In the genomic region with DNA sequence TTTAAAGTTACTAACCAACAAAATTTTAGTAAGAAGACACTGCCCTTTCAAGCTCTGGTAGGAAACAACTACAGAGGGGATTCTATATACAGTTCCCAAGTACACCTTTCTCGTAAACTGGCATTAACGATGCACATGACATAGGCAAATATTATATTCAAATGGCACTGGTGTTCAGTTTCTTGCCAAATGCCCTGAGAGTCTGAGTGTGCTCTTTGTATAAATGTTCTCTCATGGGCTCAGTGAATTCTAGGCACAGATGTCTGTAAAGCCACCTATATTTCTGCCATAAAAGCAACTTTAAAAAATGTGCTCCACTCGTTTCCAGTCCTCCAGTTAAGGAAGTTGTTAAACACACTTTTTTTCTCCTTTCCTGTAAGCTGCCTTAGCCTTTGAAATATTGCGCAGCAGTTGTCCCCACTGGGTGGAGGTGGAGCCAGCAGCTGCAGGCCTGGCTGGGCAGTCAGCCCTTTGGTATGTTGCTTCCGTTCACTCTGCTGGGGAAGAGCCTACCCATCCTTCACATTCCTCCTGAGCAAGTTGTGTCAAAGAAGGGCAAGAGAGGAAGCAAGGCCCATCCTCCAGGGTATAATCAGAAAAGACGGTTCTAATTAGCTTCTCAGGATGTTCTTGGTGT, we compare ENCODE assay signal across 8 mouse cellular contexts.
DNase-seq lines count a peak whose midpoint lies in the region; ATAC-seq and TF ChIP-seq lines count a peak whose summit lies in the region.

No protein-coding gene starts in this region.

- no peaks in the 10 kb centered on the region for H3K27me3 ChIP-seq in embryonic facial prominence, embryonic 11.5 days (ENCODE audit: control insufficient read depth, insufficient read depth, low read length)
- no peaks in the 10 kb centered on the region for H3K27me3 ChIP-seq in intestine, embryonic 14.5 days (replicated peaks; ENCODE audit: control insufficient read depth, insufficient read depth, low read length)
- no peaks in the 10 kb centered on the region for H3K27me3 ChIP-seq in lung, embryonic 14.5 days (ENCODE audit: insufficient read depth, low read length)
- no peaks in the 10 kb centered on the region for H3K27me3 ChIP-seq in forebrain, embryonic 14.5 days (replicated peaks; ENCODE audit: control insufficient read depth, insufficient read depth, low read length)

- H3K4me2 ChIP-seq in embryonic facial prominence, embryonic 11.5 days (ENCODE audit: low read depth, low read length): no peak overlapping the region
- no peak overlapping the region for H3K4me2 ChIP-seq in intestine, embryonic 14.5 days (ENCODE audit: low read length)
- H3K4me2 ChIP-seq in lung, embryonic 14.5 days: no peak overlapping the region
- no peak overlapping the region for H3K4me2 ChIP-seq in forebrain, embryonic 14.5 days (ENCODE audit: low read length)

- no peaks in the 10 kb centered on the region for H3K4me1 ChIP-seq in embryonic facial prominence, embryonic 11.5 days (ENCODE audit: control insufficient read depth, insufficient read depth, low read length)
- peaks cover 13% of the 10 kb centered on the region for H3K4me1 ChIP-seq in intestine, embryonic 14.5 days (replicated peaks; ENCODE audit: control insufficient read depth, insufficient read depth, low read length)
- H3K4me1 ChIP-seq in lung, embryonic 14.5 days (ENCODE audit: insufficient read depth): peaks cover 15% of the 10 kb centered on the region
- no peaks in the 10 kb centered on the region for H3K4me1 ChIP-seq in forebrain, embryonic 14.5 days (ENCODE audit: control insufficient read depth, insufficient read depth, low read length)

- no peaks in the 10 kb centered on the region for H3K36me3 ChIP-seq in embryonic facial prominence, embryonic 11.5 days (replicated peaks; ENCODE audit: control insufficient read depth, insufficient read depth, low read depth, low read length)
- no peaks in the 10 kb centered on the region for H3K36me3 ChIP-seq in intestine, embryonic 14.5 days (ENCODE audit: control insufficient read depth, insufficient read depth, low read length)
- H3K36me3 ChIP-seq in lung, embryonic 14.5 days (ENCODE audit: insufficient read depth): no peaks in the 10 kb centered on the region
- H3K36me3 ChIP-seq in forebrain, embryonic 14.5 days (ENCODE audit: control insufficient read depth, insufficient read depth, low read length): no peaks in the 10 kb centered on the region

- DNase-seq in embryo, embryonic 10 days (ENCODE audit: low spot score): peak; percentile 53
- DNase-seq in embryo, embryonic 9.5 days (ENCODE audit: extremely low spot score): no peak
- peak; percentile 48 for DNase-seq in embryonic facial prominence, embryonic 11.5 days (ENCODE audit: low spot score)
- peak; percentile 54 for DNase-seq in intestine, embryonic 14.5 days (ENCODE audit: low spot score)
- DNase-seq in lung, embryonic 14.5 days: peak; percentile 75
- DNase-seq in spleen, adult 12 weeks (ENCODE audit: low spot score): no peak
- no peak for DNase-seq in forebrain, embryonic 14.5 days (ENCODE audit: low spot score)
- no peak for DNase-seq in layer of hippocampus, postnatal 36 days

- no peak overlapping the region for H3K4me3 ChIP-seq in embryonic facial prominence, embryonic 11.5 days (ENCODE audit: low read depth, low read length)
- no peak overlapping the region for H3K4me3 ChIP-seq in intestine, embryonic 14.5 days (ENCODE audit: low read depth, low read length)
- no peak overlapping the region for H3K4me3 ChIP-seq in lung, embryonic 14.5 days (ENCODE audit: low read depth, low read length)
- no peak overlapping the region for H3K4me3 ChIP-seq in forebrain, embryonic 14.5 days (ENCODE audit: low read depth, low read length)

- no peak overlapping the region for H3K27ac ChIP-seq in embryonic facial prominence, embryonic 11.5 days (replicated peaks; ENCODE audit: low read depth, low read length)
- no peak overlapping the region for H3K27ac ChIP-seq in intestine, embryonic 14.5 days (ENCODE audit: low read depth)
- H3K27ac ChIP-seq in lung, embryonic 14.5 days (ENCODE audit: low read depth): peak overlapping the region; percentile 8; the same call in 1 of the 2 replicates
- H3K27ac ChIP-seq in forebrain, embryonic 14.5 days (ENCODE audit: low read depth, low read length): no peak overlapping the region

- whole genome bisulfite sequencing in embryonic facial prominence, embryonic 11.5 days: 32% methylated on average over 6 of the region's 6 CpGs
- 28% methylated on average over 6 of the region's 6 CpGs for WGBS in intestine, embryonic 14.5 days
- 33% methylated on average over 6 of the region's 6 CpGs for WGBS in lung, embryonic 14.5 days
- 66% methylated on average over 6 of the region's 6 CpGs for WGBS in forebrain, embryonic 14.5 days

- H3K9ac ChIP-seq in embryonic facial prominence, embryonic 11.5 days (replicated peaks; ENCODE audit: low read length): no peak overlapping the region
- no peak overlapping the region for H3K9ac ChIP-seq in intestine, embryonic 14.5 days (ENCODE audit: low read length)
- no peak overlapping the region for H3K9ac ChIP-seq in lung, embryonic 14.5 days
- H3K9ac ChIP-seq in forebrain, embryonic 14.5 days (ENCODE audit: low read length): no peak overlapping the region

- no peaks in the 10 kb centered on the region for H3K9me3 ChIP-seq in embryonic facial prominence, embryonic 11.5 days (replicated peaks; ENCODE audit: control insufficient read depth, low read length)
- H3K9me3 ChIP-seq in intestine, embryonic 14.5 days (ENCODE audit: control insufficient read depth, low read length): no peaks in the 10 kb centered on the region
- no peaks in the 10 kb centered on the region for H3K9me3 ChIP-seq in lung, embryonic 14.5 days (ENCODE audit: low read depth, low read length)
- no peaks in the 10 kb centered on the region for H3K9me3 ChIP-seq in forebrain, embryonic 14.5 days (replicated peaks; ENCODE audit: control insufficient read depth, low read length)

- TF ChIP-seq CTCF in lung, embryonic 14.5 days (IDR thresholded peaks at IDR 0.05; ENCODE audit: low read depth): no peak

- ATAC-seq in embryonic facial prominence, embryonic 11.5 days (replicated peaks; ENCODE audit: insufficient number of reproducible peaks, low FRiP score, low TSS enrichment, low read depth): no peak
- no peak for ATAC-seq in intestine, embryonic 14.5 days (replicated peaks; ENCODE audit: low FRiP score, low TSS enrichment, low read depth)
- ATAC-seq in lung, embryonic 14.5 days (ENCODE audit: insufficient read depth): peak; percentile 47; the same call in 1 of the 2 replicates
- ATAC-seq in forebrain, embryonic 14.5 days: no peak

Comparison
In these comparisons a context has a peak if more than half of its experiments do, and no peak if none do; other contexts are left out.
1. DNase-seq: peak in embryo, embryonic 10 days (single experiment), embryonic facial prominence, embryonic 11.5 days (single experiment), intestine, embryonic 14.5 days (single experiment) and lung, embryonic 14.5 days (single experiment); none in embryo, embryonic 9.5 days (single experiment), spleen, adult 12 weeks (single experiment), forebrain, embryonic 14.5 days (single experiment) and layer of hippocampus, postnatal 36 days (0 of 2).